Mouse (Mus musculus) cerebellum, postnatal 36 days (tissue): ENCODE data around the gene Foxo6.

ENCODE experiments used
- DNase-seq, 2 experiments: peaks; one replicate each; pipeline ENCODE4 v3.0.0; 2021 to 2022; ENCODE audit warnings: mixed read lengths in 2 of 2

Gene Foxo6

DNA sequence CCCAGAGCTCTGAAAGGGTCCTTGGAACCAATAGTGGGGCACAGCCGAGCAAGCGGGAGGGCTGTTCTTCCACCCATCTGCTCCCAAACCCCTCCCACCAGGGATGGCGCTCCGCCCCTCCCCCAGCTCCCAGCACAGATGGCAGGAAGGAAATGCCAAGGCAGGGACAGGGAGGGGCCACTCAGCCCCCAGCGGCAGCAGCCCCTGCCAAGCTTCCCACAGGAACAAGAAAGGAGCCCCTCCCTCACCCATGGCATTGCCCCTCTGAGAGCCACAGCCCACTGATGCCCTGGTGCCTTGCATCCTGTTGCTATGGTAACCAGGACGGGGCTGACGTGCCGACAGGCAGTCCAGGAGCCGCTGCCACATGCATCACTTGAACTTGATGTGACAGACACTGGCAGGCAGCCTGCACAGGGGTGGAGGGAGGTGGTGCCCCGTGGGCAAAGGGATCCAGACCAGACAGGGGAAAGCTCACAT is 44.3 kb downstream of the Foxo6 start:
- DNase-seq: peak; percentile 68 to 77

DNA sequence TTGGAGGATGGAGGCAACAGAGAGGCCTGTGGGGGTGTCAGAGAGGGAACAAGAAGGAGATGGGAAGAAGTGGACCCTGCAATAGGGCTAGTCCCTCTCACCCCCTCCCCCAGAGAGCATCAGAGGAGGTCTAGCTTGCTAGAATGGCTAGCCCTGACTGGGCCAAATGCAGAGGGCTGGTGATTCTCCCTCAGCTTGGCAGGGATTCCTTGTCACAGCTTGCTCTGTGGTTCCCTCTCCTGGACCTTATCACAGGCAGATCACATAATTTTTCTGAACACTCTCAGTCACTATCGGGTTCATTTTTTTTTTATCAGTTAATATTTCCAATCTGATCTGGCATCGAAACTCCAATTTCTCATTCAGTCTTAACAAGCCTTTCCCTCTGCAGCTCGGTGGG is 46.0 kb downstream of the Foxo6 start:
- DNase-seq: peak; percentile 26 to 34

DNA sequence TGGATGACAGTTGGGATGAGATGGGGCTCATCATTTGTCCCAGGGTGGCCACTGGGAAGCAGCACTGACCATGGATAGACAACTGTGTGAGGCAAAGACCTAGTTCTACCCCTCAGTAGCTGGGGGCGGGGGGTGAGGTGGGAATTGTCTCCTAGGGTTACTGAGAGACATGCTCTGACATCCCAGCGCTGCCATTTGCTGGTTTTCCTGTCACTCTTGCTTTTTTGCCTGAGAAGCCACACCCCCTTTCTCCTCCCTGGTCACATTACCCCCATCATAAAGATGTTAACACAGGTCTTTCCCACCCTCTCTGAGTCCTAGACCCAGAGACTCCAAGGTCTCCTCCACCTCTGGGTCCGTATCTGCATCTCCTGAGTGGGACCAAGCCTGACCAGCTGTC is 47.7 kb downstream of the Foxo6 start:
- DNase-seq: no peak

DNA sequence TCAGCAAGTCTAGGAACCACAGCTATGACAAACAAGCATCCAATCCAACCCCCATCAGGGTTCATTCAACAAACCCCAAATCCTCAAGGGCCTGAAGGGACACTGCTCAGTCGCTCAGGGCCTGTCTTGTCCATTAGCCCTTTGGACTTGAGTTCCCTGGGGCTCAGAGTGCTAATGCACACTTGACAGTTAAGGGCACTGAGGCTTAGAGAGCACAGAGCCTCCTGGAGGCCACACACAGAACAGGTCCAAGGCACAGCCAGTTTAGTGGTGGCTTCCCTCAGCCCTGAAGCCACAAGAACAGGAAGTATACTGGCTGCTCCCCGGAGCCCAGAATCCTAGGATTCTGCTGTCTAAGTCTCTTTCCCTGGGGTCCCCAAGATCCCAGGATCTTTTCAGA is 53.9 kb downstream of the Foxo6 start:
- no peak for DNase-seq

DNA sequence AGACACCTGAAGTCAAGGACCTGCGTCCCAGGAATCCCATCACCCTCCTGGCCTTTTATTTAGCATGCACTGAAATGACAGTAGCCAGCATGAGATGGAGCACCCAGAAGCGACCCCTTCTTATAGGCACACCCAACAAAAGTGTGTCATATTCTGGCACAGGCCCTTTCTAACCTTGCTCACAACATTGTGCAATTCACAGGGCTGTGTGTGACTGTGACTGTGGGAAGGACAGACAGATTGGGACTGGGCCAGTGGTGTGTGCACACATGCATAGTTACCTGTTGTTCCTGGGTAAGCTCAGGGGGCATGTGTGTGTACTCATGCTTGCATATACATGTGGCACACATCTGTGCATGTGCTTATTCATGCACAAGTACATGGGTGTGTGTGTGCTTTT is 54.6 kb downstream of the Foxo6 start:
- no peak for DNase-seq

DNA sequence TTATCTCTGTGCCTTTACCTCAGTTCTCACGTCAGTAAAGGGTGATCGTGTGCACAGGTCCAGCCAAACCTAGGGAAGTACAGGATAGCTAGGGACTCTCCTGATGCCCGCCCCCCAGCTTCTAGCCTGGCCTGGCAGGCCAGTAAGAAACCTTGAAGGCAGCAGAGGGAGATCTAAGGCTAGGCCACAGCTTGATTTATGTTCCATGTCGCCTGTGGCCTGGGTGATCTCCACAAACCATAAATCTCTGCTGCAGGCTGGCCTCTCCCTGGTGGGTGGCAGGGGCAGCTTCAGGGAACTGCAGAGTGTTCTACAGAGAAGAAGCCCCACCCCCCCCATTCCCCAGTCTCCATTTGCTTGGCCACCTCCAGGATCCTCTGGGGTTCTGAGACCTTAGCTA is 55.2 kb downstream of the Foxo6 start:
- no peak for DNase-seq

DNA sequence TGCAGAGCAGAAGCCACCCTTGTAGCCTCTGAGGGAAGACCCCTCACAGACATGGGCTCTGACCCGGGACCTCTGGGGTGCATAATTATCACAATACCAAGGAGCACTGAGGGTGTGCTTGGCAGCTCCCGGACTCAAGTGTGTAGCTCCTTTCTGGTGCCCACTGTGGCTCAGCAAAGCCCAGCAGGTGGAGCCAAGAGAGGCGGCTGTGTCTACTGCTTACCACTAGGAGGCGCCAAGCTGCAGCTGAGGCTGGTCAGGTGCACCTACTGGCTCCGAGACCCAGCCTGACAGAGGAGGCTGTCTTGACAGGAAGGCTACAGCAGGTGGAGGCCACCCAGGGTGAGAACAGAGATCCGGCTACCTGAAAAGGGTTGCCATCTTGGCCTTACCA is 56.9 kb downstream of the Foxo6 start:
- DNase-seq: peak; percentile 47 to 55

DNA sequence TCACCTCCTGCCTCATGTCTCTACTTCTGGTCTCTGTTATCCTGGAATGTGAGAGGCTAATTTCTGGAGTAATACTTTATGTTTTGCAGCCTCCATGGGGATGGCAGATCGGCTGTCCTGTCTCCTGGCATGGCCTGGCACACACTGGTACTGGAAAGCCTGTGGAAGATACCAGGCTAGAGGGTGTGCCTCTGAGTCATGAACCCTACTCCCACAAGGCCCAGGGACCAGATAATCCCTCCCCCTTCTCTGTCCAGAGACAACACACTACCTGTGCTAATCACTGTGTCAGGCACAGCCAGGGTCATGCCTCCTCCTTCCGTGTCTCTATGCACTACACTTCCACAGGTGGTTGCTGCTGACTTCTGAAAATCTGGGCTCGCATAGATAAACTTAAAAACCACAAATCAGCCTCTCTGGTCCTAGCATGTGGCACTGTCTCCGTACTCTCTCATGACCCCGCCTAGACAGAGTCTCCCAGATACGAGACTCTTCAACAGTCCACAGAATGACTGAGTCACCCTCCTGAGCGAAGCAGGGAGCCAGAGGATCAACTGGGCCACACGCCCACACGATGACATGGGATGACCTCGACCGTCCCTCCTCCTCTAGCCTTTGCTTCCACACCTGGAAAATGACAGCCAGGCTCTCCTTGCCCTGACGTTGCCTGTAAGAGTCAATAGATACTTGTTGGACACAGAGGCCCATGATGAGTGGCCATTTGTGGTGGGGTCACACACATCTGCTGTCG is 57.5 kb downstream of the Foxo6 start:
- DNase-seq: no peak

DNA sequence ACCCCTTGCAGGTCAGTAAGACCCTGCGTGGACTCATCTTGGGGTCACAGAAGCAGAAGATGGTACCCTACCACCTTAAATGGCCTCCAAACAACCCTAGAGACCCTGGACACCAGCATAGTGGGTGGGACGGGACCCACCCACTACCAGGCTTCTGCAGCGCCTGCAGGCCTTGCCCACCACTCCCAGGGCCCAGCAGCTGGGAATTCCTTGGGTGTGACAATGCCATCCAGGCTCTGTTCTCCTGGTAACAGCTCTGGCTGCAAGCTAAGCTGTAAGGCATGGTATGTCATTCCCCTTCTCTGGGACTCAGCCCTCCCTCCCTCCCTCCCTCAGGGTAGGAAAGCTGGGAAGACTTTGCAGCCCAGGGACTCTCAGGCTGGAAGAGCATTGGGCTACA is 58.5 kb downstream of the Foxo6 start:
- DNase-seq: no peak

DNA sequence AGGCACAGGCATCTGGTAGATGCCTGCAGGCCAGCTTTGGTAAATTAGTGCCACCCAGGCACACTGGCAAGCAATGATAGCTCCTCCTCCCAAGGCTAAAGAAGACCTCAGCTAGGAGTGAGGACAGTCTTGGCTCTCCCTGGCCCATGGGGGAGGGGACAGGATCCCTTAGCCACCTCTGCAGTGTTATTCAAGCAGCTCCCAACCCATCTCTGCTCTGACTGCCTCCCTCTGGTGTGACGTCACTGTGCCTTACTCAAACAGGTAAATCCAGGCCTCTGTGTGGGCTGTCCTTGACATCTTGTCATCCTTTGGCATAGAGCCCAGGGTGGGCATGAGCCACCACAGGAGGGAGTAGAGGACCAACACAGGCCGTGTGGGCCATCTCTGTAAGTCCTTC is 59.9 kb downstream of the Foxo6 start:
- no peak for DNase-seq

DNA sequence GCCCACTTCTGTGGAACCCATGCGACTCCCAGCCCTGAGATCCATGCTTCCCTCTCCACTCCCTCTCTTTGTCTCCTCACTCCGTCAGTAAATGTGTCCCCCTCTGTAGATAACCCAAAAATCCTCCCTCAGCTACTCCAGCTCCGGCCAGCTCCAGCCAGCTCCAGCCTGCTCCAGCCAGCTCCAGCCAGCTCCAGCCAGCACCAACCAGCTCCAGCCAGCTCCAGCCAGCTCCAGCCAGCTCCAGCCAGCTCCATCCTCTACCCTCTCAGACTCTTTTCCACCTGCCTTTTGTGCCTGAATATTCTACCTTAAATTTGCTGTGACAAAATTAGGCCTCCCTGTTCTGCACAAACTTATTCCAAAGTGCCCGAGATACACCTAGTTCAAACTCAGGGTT is 60.5 kb downstream of the Foxo6 start:
- DNase-seq: no peak

DNA sequence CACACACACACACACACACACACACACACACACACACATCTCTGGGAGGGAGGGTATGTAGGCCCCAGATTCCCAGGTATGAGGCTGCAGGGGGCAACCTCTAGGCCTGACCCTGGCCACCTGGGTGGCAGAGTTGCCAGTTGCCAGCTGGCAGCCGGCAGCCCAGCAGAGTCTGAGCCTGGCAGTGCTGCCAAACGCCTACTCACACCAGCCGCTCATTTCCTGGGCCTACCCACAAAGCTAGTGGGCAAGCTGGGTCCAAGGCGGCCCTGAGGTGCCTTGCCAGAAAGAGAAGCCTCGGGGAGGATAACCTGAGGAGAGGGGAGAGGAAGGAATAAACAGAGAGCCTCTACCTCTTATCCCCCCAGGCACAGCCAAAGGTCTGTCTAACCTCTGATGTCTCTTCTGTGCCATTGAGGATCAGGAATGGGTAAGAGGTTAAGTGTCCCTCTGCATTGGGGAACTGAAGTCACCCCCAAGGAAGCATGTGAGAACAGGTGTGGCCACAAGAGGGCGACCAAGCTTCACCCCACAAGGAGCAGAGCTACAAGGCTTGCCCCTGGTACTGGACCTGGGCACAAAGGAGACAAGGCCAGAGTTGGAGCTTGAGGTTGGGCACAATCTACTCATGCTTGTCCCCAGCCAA is 61.9 kb downstream of the Foxo6 start:
- DNase-seq: peak; percentile 84

DNA sequence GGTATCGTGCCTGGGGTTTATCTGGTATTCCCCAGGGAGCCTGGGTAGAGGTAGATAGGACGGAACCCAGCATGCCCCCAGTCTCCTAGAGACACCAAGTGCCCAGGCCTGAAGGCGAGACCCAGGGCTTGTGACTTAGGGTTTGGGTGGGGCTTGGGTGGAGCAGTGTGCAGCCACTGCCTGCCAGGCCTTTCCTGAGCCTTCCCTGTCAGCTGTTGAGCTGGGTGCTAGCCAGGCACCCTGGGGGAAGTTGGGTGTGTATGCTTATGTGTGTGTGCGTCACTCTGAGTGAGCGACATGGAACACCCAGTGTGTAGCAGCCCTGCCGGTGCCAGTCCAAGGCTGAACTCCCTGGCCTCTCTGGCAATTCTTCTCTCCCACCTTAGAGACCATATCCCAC is 63.3 kb downstream of the Foxo6 start:
- DNase-seq: peak; percentile 37 to 56

DNA sequence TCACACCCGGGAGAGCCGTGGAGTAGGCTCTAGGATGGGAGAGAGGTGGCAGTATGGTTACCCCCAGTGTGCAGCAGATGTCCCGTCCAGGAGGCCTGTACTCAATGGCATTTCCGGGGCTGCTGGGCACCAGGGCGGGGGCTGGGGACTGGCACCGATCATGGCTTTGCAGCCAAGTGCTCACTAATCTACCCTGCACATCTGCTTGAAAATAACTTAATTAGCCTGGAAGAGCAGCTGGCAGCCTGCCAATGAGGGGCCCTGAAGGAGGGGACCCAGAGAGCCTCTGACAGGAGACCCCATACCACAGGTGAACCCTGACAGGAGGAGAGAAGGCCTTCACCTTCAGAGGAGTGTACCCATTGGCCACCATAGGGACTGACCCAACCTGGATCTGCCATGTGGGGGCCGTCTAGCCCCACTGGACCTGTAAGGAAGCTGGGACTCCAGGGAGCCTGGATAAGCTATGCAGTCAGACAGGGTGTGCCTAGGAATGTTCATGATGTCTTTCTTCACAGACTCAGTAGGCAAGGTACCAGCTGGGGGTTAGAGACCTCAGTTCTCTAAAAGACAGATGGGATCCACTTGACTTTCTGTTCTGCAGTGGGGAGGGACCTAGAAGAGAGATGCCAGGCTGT is 63.9 kb downstream of the Foxo6 start:
- DNase-seq: no peak

DNA sequence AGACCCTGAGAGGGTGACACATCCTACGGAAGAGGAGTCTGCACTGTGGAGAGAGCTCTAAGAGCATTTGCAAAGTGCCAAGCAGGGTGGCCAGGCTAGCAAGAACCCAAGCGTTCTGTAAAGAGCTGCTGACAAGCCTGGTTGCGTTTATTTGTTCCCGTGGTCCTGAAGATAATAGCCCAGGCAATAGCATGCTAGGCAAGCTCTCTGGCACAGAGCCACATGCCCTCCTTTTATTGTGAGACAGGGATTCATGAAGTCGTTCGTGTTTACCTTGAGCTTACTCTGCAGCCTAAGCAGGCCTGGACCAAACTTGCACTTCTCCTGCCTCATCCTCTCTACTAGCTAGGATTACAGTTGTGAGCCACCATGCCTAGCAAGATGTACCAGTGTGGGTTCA is 65.4 kb downstream of the Foxo6 start:
- DNase-seq: no peak

DNA sequence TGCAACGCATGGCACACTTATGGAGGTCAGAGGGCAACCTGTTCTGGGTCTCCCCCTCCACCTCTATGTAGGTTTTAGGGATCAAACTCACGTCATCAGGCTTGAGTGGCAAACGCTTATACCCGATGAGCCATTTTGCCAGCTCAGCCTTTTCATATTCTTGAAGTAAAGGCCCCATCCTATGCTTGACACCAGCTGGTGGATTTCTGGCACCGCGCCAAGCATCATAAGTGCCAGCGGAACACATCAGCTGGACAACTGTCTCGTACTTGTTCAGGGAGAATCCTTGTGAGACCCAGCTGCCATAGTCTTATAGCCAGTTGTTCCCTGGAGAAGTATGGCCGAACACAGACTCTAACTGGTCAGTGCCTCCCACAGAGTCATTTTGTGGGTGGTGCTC is 68.3 kb downstream of the Foxo6 start:
- no peak for DNase-seq
